Mouse (Mus musculus): ENCODE results near the gene Acaa1a. TPM values are rescaled to one million over a fixed set of nuclear protein-coding genes. Genes with fewer than 3 reads are reported as not detected.

The Acaa1a gene
- polyA plus RNA-seq, 1 experiment from 2014 or later, result 101 TPM

Other genes starting within 250 kb of the Acaa1a start
- gene Plcd1, start 246.2 kb upstream of the Acaa1a start, polyA plus RNA-seq (2014; fragmentation: Nextera tagmentation; extraction: Ambion mirVana), result 15.9 and 16.7 TPM in 2 replicates
- gene Dlec1, start 237.2 kb upstream of the Acaa1a start, polyA plus RNA-seq (2014; fragmentation: Nextera tagmentation; extraction: Ambion mirVana), result 1.3 and 1.7 TPM in 2 replicates
- gene Acaa1b, start 182.6 kb upstream of the Acaa1a start, polyA plus RNA-seq (2014; fragmentation: Nextera tagmentation; extraction: Ambion mirVana), result 2.2 and 3.9 TPM in 2 replicates
- gene Gm47289, start 180.5 kb upstream of the Acaa1a start, polyA plus RNA-seq (2014; fragmentation: Nextera tagmentation; extraction: Ambion mirVana), result not detected in 2 replicates
- not detected in 2 replicates for gene Slc22a13, start 130.6 kb upstream of the Acaa1a start, polyA plus RNA-seq (2014; fragmentation: Nextera tagmentation; extraction: Ambion mirVana)
- 16.1 and 16.3 TPM in 2 replicates for gene Oxsr1, start 17.2 kb upstream of the Acaa1a start, polyA plus RNA-seq (2014; fragmentation: Nextera tagmentation; extraction: Ambion mirVana)
- gene Myd88, start 1.7 kb downstream of the Acaa1a start, polyA plus RNA-seq (2014; fragmentation: Nextera tagmentation; extraction: Ambion mirVana), result 7.1 and 8.0 TPM in 2 replicates
- gene Xylb, start 17.7 kb downstream of the Acaa1a start, polyA plus RNA-seq (2014; fragmentation: Nextera tagmentation; extraction: Ambion mirVana), result 3.8 and 4.8 TPM in 2 replicates
- not detected in 2 replicates for gene Slc22a14, start 25.9 kb downstream of the Acaa1a start, polyA plus RNA-seq (2014; fragmentation: Nextera tagmentation; extraction: Ambion mirVana)
- gene Acvr2b, start 62.4 kb downstream of the Acaa1a start, polyA plus RNA-seq (2014; fragmentation: Nextera tagmentation; extraction: Ambion mirVana), result 45.4 and 49.3 TPM in 2 replicates
- 52.7 and 56.7 TPM in 2 replicates for gene Exog, start 105.3 kb downstream of the Acaa1a start, polyA plus RNA-seq (2014; fragmentation: Nextera tagmentation; extraction: Ambion mirVana)
- 0.12 and 0.20 TPM in 2 replicates for gene Scn5a, start 239.3 kb downstream of the Acaa1a start, polyA plus RNA-seq (2014; fragmentation: Nextera tagmentation; extraction: Ambion mirVana)